Mouse (Mus musculus): ENCODE results near the gene Sema3a.
A peak's percentile ranks its signal among the peaks of the same experiment; 100 is the strongest.
"Not testable (repeated sequence)": the region's sequence is repeated elsewhere in the genome, so short reads cannot be mapped to it uniquely, and the experiment has no call there.

Gene Sema3a

DNA sequence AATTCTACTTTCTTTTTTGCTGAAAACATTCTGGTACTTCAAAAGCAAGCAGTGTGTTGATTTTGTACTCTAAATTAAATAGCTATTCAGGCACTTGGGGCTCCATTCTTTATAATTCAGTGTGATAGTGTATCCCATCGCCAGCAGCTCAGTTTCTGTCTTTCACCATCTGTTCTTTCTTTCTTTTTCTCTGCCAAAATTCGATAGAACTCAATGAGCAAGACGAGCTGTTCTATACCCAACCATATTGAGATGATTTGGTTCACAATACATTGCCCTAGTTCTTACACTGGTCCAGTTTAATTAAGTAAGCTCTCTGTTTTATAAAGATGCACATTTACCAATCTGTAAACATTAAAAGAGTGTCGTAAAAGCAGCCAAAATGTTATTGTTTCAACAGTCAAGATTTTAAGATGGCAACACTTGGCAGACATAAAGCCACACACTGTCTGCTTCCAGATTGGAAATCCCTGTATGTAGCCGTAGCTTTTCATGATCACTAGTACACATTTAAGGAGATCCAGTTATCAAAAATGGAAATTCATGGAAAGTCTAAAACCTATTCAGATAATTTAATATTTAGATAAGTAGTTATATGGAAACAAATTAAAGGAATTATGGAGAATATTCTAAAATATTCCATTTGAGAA, 296.2 kb downstream of the Sema3a start:
- no peak for DNase-seq (ENCODE audit: low read depth)

- no peak for DNase-seq (ENCODE audit: low read depth)
Observed at GRCm38 (mm10) chr5:13428702-13429101, 303.5 kb downstream of the Sema3a start.

GRCm38 (mm10) chr5:13431827-13432226, 306.6 kb downstream of the Sema3a start:
- DNase-seq (ENCODE audit: low read depth), result no peak

DNA sequence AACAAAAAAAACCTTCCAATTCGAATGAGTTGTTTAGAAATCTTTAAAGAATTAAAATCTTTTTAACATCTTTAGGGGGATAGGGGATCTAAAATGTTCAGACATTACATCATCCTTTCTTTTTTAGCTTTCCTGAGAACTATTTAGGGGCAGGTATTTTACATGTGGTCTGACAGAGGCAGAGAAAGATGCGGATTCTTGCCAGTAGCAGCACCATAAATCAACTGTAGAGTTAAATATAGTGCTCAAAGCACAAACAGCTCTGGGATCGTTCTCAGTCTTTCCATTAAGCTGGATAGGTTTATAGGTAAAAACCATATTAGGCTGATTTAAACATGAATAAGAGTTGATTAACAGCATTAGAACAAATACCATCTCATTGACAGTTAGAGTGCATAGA, 307.4 kb downstream of the Sema3a start:
- no peak for DNase-seq (ENCODE audit: low read depth)

GRCm38 (mm10) chr5:13433303-13433702, 308.1 kb downstream of the Sema3a start:
- DNase-seq (ENCODE audit: low read depth), result no peak

GRCm38 (mm10) chr5:13441112-13441511, 315.9 kb downstream of the Sema3a start:
- peak; percentile 24 for DNase-seq (ENCODE audit: low read depth)

- DNase-seq (ENCODE audit: low read depth), result peak; percentile 55
Observed at GRCm38 (mm10) chr5:13460182-13461001, 335.2 kb downstream of the Sema3a start.

DNA sequence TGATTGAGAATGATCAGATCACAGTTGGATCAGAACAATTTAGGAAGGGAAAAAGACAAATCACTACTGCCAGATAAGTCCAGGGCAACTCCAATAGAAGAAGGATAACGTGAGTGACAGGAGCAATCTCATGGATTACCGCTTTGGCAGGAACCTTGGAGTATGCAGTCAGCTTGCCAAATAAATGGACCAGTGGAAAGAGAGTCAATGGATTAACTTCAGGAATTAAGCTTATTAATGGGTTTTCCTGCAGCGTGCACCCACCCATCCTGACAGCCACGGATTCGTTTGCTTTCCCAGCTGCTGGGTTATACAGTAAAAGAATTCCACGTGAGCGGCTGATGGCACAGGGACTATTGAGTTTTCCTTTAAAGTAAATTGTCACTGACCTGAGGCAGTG, 343.6 kb downstream of the Sema3a start:
- DNase-seq (ENCODE audit: low read depth), result no peak

GRCm38 (mm10) chr5:13469401-13469800, 344.2 kb downstream of the Sema3a start:
- no peak for DNase-seq (ENCODE audit: low read depth)

DNA sequence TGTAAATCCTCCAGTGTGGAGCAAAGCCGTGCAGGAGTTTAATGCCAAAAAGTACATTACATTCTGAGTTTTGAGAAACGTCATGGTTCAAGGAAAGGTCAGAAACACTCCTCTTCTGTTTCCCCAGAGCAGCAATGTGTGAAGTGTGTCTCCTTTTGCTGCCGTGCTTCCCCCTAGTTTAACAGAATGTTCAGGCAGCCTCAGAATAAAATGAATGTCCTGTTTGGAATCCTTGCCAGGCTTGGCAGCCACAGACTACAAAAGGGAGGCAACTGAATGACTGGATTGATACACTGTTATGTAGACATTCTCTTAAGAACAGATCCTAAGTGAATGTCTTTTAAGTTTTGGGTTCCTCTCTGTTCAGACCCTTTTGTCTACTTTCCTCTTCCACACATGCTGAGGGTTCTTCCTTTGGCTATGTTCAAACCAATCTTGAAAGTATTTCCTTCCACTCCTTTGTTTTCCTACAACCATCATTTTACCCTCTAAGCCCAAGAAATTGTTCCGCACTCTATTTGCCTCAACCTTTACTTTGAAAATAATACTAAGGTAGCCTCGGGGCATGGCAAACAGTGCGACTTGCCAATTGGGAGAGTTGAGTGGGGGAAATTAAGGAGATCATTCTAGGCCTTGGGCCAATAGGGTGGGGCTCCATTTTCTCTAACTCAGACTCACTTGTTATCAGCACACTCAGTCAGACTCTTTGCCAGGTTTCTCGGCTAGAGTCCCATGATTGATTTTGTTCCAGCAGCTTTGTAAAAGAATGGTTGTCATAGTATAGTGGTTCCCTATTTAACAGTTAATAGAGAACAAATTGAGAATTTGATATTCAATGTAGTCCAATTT, 345.1 kb downstream of the Sema3a start:
- no peak for DNase-seq (ENCODE audit: low read depth)

GRCm38 (mm10) chr5:13477653-13478052, 352.4 kb downstream of the Sema3a start:
- peak; percentile 43 for DNase-seq (ENCODE audit: low read depth)

GRCm38 (mm10) chr5:13488671-13489070, 363.5 kb downstream of the Sema3a start:
- no peak for DNase-seq (ENCODE audit: low read depth)

- DNase-seq (ENCODE audit: low read depth), result not testable (repeated sequence)
Observed at GRCm38 (mm10) chr5:13495967-13496366, 370.8 kb downstream of the Sema3a start.

GRCm38 (mm10) chr5:13499835-13500234, 374.6 kb downstream of the Sema3a start:
- DNase-seq (ENCODE audit: low read depth), result peak; percentile 29

DNA sequence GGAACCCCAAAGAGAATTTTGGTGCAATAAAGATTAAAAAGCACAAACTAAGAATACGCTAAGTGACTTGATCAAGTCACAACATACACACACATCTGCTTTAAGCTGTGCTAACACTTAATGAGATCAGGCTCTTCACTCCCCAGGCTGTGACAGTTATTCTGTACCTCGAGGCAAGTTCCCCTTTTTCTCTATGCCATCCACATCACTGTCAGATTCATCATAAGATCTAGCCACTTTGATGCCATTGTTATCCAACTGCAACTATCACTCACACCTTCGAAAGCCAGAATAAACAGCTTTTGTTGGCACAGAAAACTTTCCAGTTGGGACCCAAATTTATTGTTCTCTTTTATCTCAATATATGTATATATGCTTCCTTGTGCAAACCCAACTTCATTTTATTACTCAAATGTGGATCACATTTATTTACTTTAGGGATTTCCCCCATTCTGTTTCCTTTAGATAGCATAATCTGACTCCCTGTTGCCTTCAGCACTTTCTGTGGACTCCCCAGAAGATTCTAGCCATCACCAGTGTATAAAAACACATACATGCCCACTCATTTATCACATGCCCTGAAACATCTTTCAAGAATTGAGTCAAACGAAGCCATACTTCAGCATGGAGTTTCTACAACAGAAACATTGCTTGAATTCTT, 380.8 kb downstream of the Sema3a start:
- peak; percentile 73 for DNase-seq (ENCODE audit: low read depth)

GRCm38 (mm10) chr5:13509163-13509562, 383.9 kb downstream of the Sema3a start:
- peak; percentile 60 for DNase-seq (ENCODE audit: low read depth)

- no peak for DNase-seq (ENCODE audit: low read depth)
Observed at GRCm38 (mm10) chr5:13517018-13517417, 391.8 kb downstream of the Sema3a start.

DNA sequence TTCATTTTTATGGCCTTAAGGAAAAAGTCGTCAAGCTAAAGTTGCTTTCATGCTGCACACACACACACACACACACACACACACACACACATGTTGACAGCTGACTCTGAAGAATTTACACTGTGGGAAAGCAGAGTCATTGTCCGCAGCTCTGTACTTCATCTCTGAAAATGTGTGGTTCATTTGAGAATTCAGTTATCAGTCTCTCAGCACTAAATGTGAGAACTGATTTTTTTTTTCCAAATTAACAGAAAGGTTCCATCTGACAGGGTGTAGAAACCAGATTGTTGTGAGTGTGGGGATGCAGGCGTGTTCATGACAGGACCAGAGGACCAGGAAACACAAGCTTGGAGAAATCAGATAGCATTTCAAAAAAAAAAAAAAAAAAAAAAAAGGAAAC, 400.4 kb downstream of the Sema3a start:
- DNase-seq (ENCODE audit: low read depth), result peak; percentile 47

GRCm38 (mm10) chr5:13527037-13527464, 401.8 kb downstream of the Sema3a start:
- peak; percentile 97 for DNase-seq (ENCODE audit: low read depth)

GRCm38 (mm10) chr5:13529226-13529625, 404.0 kb downstream of the Sema3a start:
- DNase-seq (ENCODE audit: low read depth), result no peak

- no peak for DNase-seq (ENCODE audit: low read depth)
Observed at GRCm38 (mm10) chr5:13547472-13548209, 422.4 kb downstream of the Sema3a start.
